Mouse (Mus musculus) heart, embryonic 15.5 days (tissue): ENCODE results near the gene Supt20. TPM values are rescaled to one million over a fixed set of nuclear protein-coding genes. Genes with fewer than 3 reads are reported as not detected.
"Not testable (repeated sequence)": the region's sequence is repeated elsewhere in the genome, so short reads cannot be mapped to it uniquely, and the experiment has no call there.

Experiments used
- ATAC-seq: fragments of 200-750 bp; cut with Nextera tagmentation; replicated peaks from 2 replicates; pipeline ENCODE4 v1.8.0; 2017; ENCODE audit warnings: low read depth, moderate TSS enrichment; ENCODE audit not compliant: insufficient number of reproducible peaks, insufficient read depth, low FRiP score
- H3K27ac ChIP-seq: fragments of 300-500 bp; sonication (generic); 2 replicates; pipeline ENCODE4 v1.5.1; 2015; ENCODE audit warnings: mild to moderate bottlenecking, inconsistent platforms
- H3K27me3 ChIP-seq: fragments of 300-500 bp; sonication (generic); 2 replicates; pipeline ENCODE4 v1.6.1; 2015; ENCODE audit warnings: inconsistent platforms
- H3K36me3 ChIP-seq: fragments of 300-500 bp; sonication (generic); 2 replicates; pipeline ENCODE4 v1.6.1; 2015; ENCODE audit warnings: mild to moderate bottlenecking, inconsistent platforms
- H3K4me1 ChIP-seq: fragments of 300-500 bp; sonication (generic); replicated peaks from 2 replicates; pipeline ENCODE4 v1.6.1; 2015; ENCODE audit warnings: inconsistent platforms
- H3K4me2 ChIP-seq: fragments of 300-500 bp; sonication (generic); 2 replicates; pipeline ENCODE4 v1.6.1; 2015; ENCODE audit warnings: inconsistent platforms, mild to moderate bottlenecking, moderate library complexity
- H3K4me3 ChIP-seq: fragments of 300-500 bp; sonication (generic); 2 replicates; pipeline ENCODE4 v1.5.1; 2015; ENCODE audit warnings: mild to moderate bottlenecking, inconsistent platforms
- H3K9ac ChIP-seq: fragments of 300-500 bp; sonication (generic); 2 replicates; pipeline ENCODE4 v1.6.1; 2015; ENCODE audit warnings: mild to moderate bottlenecking, inconsistent platforms
- H3K9me3 ChIP-seq: fragments of 300-500 bp; sonication (generic); replicated peaks from 2 replicates; pipeline ENCODE4 v1.6.1; 2016; ENCODE audit warnings: inconsistent platforms
- WGBS: fragments of 180-500 bp; shearing (Covaris S2); methylation state at CpG from one replicate; pipeline ENCODE4 v1.1.7; 2015; ENCODE audit warnings: mixed read lengths; 5-methylcytosine and 5-hydroxymethylcytosine counted together
- polyA plus RNA-seq: library from polyadenylated mRNA; unstranded; fragments of >200 nt; fragmentation: Nextera tagmentation; extraction: Ambion mirVana; gene quantifications from 2 replicates; pipeline ENCODE4 v1.2.1, GENCODE M21; 2015

The Supt20 gene
- polyA plus RNA-seq, 1 experiment from 2014 or later, result 58.3 TPM

DNA sequence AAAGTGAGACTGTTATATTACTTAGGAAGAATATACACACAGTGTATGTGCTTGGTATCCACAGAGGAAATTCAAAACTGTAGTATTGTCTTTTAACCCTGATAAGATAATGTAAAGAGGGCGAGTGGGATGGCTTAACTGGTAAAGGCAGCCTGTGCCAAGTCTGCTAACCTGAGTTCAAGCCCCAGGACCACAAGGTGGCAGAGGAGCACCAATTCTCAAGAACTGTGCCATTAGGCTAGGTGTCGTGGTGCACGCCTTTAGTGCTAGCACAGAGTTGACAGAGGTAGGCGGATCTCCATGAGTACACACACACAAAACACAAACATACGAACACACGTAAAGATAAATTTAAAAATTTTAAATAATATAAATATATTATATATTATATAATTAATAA, 23.0 kb upstream of the Supt20 start:
- no peak for ATAC-seq
- WGBS, result 69% methylated on average over 6 of the region's 6 CpGs
- no peaks in the 10 kb centered on the region for H3K9me3 ChIP-seq

DNA sequence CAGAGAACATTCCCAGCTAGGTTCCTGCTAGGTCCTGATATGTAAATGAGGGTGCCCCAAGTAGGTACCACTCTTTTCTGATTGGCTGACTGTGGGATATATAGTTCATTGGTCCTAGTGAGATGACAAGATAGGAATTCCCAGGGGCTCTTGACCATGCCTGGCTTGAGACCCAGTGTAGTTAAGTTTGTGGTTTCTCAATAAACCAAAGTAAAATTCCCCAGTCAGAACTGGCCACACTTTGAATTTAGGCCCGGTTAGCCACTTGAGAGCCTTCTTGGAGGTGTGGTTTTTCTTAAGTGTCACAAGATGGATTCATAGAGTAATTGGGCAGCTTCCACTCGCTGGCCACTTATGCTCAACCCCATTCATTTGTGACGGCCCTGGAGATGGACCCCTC, 20.5 kb upstream of the Supt20 start:
- H3K27ac ChIP-seq, result no peak overlapping the region
- H3K9me3 ChIP-seq, result no peaks in the 10 kb centered on the region
- no peak overlapping the region for H3K4me3 ChIP-seq
- no peak overlapping the region for H3K9ac ChIP-seq
- no peaks in the 10 kb centered on the region for H3K4me1 ChIP-seq
- H3K36me3 ChIP-seq, result no peaks in the 10 kb centered on the region
- H3K4me2 ChIP-seq, result no peak overlapping the region
- no peak for ATAC-seq
- WGBS, result 57% methylated on average over 3 of the region's 3 CpGs
- no peaks in the 10 kb centered on the region for H3K27me3 ChIP-seq

More for the DNA sequence above, 23.0 kb upstream of the Supt20 start:
- Histone ChIP-seq H3K4me3 (no peak overlapping the region), H3K27ac (no peak overlapping the region), H3K9ac (no peak overlapping the region), H3K4me2 (no peak overlapping the region), H3K36me3 (no peaks in the 10 kb centered on the region), H3K4me1 (no peaks in the 10 kb centered on the region), H3K27me3 (no peaks in the 10 kb centered on the region)

DNA sequence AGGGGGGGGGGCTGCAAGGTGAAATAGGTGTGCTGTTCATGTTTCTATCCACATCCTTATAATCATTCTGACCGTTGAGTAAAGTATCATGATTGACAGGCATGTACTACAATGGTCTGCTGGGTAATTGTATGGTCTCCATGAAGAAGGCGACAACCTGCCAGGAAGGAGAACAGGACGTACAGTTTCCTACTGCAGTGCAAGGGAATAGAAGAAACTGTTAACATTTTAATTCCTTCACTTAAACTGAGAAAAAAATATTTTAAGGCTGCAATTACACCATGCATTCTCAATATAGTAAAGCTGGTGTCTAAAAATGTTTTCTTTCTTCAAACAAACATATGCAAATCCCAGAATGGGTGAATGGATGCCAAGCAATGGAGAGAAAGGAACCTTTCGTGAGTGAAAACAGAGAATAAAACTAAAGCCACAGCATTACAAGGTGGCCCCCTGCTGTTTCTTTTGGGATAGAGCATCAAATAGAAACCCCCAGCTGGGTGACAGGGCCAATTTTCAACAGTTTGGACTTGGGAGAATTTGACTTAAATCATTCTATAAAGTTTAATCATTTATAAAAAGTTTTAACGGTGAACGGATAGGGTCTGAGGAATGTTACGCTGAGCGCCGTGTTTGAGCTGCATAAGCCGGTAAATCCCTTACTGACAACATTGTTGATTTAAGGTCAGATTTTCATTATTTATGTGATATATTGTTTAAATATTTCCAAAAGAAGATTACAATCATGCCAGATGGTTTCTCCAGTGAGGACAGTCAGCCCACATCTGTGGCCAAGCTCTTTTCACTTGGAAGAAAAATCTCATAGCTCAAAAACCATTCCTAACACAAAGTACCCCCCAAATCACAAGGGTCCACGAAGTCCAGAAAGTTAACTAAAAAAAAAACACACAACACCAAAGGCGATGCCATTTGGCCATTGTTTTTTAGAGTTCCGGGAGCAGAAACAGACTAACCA, 19.8 kb upstream of the Supt20 start:
- H3K9me3 ChIP-seq, result no peaks in the 10 kb centered on the region
- no peak overlapping the region for H3K4me2 ChIP-seq
- H3K36me3 ChIP-seq, result no peaks in the 10 kb centered on the region
- 63% methylated on average over 13 of the region's 13 CpGs for WGBS
- ATAC-seq, result no peak
- no peak overlapping the region for H3K9ac ChIP-seq
- no peak overlapping the region for H3K27ac ChIP-seq
- H3K27me3 ChIP-seq, result no peaks in the 10 kb centered on the region
- no peaks in the 10 kb centered on the region for H3K4me1 ChIP-seq
- H3K4me3 ChIP-seq, result no peak overlapping the region

DNA sequence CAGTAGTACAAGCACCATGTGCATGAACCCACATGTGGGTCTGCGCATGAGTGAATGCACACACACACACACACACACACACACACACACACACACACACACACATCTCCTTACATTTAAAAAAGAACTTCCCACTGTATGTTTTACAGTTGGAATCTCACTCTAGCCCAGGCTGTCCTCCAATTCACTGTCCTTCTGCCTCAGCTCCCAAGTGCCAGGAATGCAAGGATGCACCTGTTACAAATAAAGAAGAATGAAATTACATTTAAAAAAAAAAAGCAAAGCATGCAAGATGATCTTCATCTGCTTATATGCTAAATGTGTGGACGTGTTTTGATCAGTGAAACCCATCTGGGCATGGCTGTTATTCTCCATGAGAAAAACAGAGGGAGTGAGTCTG, 15.8 kb upstream of the Supt20 start:
- WGBS, result 77% methylated on average over 2 of the region's 2 CpGs
- Histone ChIP-seq H3K9me3 (no peaks in the 10 kb centered on the region), H3K4me2 (no peak overlapping the region)

DNA sequence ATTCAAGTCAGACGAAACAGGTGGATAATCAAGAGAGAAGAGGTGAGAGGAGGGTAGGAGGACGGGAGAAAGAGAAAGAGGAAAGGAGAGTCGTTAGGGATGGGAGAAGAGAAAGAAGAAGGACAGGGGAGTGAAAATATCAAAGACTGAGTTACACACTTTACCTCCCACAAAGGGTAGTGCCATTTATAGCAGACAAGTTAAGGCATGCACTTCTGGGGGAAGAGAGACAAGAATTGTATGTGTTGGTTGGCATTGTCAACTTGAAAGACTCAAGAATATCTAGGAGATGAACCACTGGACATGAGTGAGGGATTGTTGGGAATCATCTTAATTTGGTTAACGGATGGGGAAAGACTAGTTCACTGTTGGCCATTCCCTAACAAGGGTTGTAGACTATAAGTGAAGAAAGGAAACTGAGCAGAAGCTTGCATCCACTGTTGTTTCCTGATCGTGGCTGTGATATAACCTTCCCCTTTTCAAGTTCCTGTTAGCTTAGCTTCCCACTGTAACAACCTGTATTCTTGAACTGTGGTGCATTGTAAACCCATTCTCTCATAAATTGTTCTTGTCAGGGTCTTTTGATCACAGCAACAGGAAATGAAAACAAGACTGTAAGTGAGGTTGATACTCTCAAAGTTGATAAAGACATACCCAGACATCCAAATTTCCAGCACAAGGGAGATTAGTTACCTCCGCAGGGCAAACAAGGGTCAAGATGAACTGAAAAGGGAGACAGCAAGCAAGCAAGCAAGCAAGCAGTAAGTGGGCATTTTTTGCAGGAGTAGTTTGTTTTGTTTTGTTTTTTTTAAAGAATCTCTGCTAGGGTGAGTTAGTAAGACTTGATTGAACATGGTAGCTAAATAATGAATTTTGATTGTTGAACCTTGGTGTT, 11.1 kb upstream of the Supt20 start:
- ATAC-seq, result no peak

More for the DNA sequence above, 15.8 kb upstream of the Supt20 start:
- Histone ChIP-seq H3K27ac (no peak overlapping the region), H3K4me3 (no peak overlapping the region), H3K27me3 (no peaks in the 10 kb centered on the region), H3K4me1 (no peaks in the 10 kb centered on the region), H3K9ac (no peak overlapping the region), H3K36me3 (no peaks in the 10 kb centered on the region)
- no peak for ATAC-seq

DNA sequence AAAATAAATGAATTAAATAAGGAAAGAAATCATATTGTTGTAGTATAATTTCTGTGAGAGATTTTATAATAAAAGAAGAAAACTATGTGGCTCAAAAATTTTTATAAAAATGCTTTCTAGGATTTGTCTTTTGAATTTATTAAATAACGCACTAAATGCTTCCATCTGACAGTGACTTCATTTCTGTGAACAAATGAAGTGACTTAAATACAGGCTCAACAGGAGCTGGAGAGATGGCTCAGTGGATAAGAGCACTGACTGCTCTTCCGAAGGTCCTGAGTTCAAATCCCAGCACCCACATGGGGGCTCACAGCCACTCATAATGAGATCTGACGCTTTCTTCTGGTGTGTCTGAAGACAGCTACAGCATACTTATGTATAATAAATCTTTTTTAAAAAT, 7.4 kb upstream of the Supt20 start:
- WGBS, result 89% methylated on average over 3 of the region's 3 CpGs
- no peak for ATAC-seq
- no peaks in the 10 kb centered on the region for H3K4me1 ChIP-seq

More for the DNA sequence above, 11.1 kb upstream of the Supt20 start:
- Histone ChIP-seq H3K36me3 (no peaks in the 10 kb centered on the region), H3K9ac (no peak overlapping the region), H3K4me1 (no peaks in the 10 kb centered on the region), H3K9me3 (no peaks in the 10 kb centered on the region), H3K27me3 (no peaks in the 10 kb centered on the region), H3K27ac (no peak overlapping the region), H3K4me3 (no peak overlapping the region), H3K4me2 (no peak overlapping the region)
- 60% methylated on average over 6 of the region's 6 CpGs for WGBS

DNA sequence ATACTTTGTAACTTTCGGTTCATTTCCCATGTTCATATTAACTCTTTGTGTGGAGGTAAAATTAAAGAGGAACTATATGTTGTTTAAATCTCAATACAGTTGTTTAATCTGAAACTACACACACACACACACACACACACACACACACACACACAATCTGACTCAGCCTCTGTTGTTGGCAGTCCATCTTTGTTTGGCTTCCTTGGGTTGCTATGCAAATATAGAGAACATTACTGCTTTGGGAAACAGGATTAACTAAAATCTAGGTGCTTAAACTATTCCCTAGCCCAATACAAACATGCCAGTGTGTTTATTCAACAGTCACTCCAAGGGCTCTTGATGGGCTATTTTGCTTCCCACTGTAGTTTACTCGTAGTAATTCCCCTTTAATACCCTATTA, 5.4 kb upstream of the Supt20 start:
- Histone ChIP-seq H3K4me2 (no peak overlapping the region), H3K4me3 (no peak overlapping the region), H3K27me3 (no peaks in the 10 kb centered on the region), H3K9ac (no peak overlapping the region), H3K9me3 (no peaks in the 10 kb centered on the region), H3K27ac (no peak overlapping the region), H3K36me3 (no peaks in the 10 kb centered on the region), H3K4me1 (no peaks in the 10 kb centered on the region)
- 64% methylated on average over 2 of the region's 2 CpGs for WGBS
- no peak for ATAC-seq

More for the DNA sequence above, 7.4 kb upstream of the Supt20 start:
- no peak overlapping the region for H3K4me2 ChIP-seq
- H3K27ac ChIP-seq, result no peak overlapping the region
- H3K4me3 ChIP-seq, result no peak overlapping the region
- H3K36me3 ChIP-seq, result no peaks in the 10 kb centered on the region
- no peaks in the 10 kb centered on the region for H3K27me3 ChIP-seq
- H3K9ac ChIP-seq, result no peak overlapping the region
- H3K9me3 ChIP-seq, result no peaks in the 10 kb centered on the region

DNA sequence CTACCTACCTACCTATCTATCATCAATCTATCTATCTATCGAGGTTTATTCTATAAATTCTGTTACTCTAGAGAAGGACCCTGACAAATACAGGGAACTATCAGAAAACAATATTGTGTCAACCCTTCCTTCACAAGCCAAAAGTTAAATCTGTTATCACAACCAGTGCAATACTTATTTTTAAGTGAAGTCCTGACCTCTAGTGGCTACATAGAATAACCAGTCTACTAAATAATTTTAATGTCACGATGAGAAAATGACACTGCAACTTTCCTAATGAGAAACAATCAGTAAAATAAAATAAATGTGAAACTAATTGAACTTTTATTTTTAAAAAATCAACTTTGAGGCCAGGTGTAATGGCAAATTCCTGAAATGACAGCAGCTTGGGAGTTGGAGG, 3.5 kb upstream of the Supt20 start:
- H3K4me1 ChIP-seq, result no peaks in the 10 kb centered on the region
- H3K27me3 ChIP-seq, result no peaks in the 10 kb centered on the region
- H3K27ac ChIP-seq, result no peak overlapping the region
- no peaks in the 10 kb centered on the region for H3K36me3 ChIP-seq
- H3K9ac ChIP-seq, result no peak overlapping the region
- ATAC-seq, result no peak
- no peak overlapping the region for H3K4me3 ChIP-seq
- 27% methylated on average over 2 of the region's 2 CpGs for WGBS
- no peak overlapping the region for H3K4me2 ChIP-seq
- no peaks in the 10 kb centered on the region for H3K9me3 ChIP-seq

DNA sequence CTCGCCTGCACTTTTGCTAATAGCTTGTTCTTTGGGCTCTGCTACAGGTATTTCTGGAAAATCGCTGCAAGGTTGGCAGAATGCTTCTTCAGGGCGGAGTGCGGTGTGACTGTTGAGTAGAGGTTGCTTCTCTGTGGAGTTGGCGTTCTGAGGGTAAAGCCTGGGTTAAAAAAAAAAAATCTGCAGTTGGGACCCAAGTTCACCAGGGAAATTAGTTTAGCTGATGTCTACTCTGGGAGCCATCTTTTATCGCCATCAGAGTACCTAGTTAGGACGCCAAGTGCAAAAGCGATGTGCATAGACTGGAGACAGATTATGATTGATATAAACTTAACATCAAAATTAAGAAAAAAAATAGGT, 429 bp downstream of the Supt20 start:
- Histone ChIP-seq H3K36me3 (peaks cover 23% of the 10 kb centered on the region), H3K9me3 (no peaks in the 10 kb centered on the region), H3K27ac (peak overlapping the region; percentile 91), H3K4me3 (peak overlapping the region; percentile 81), H3K27me3 (no peaks in the 10 kb centered on the region), H3K4me1 (peaks cover 3% of the 10 kb centered on the region; the same call in 1 of the 2 replicates), H3K9ac (peak overlapping the region; percentile 70), H3K4me2 (peak overlapping the region; percentile 63)
- ATAC-seq, result peak; percentile 15; the same call in 1 of the 2 replicates
- 0% methylated on average over 8 of the region's 8 CpGs for WGBS

DNA sequence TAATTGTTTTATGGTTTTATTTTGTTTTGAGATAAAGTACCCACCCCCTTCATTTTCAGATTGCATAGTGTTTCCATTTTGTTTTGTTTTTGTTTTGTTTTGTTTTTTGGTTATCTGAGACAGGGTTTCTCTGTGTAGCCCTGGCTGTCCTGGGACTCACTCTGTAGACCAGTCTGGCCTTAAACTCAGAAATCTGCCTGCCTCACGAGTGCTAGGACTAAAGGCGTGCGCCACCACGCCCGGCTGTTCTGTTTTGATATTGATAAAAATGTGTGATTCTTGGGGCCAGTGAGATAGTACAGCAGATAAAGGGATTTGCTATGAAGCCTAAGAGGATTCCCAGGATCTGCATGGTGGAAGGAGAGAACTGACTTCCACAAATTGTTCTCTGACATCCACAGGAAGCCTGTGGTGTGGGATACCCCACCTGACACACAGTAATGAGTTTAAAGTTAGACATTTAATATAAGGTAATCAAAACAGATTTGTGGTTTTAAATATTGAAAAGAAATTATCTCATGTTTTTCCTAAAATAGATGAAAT, 7.2 kb downstream of the Supt20 start:
- H3K4me3 ChIP-seq, result no peak overlapping the region
- no peaks in the 10 kb centered on the region for H3K27me3 ChIP-seq
- 40% methylated on average over 5 of the region's 5 CpGs for WGBS
- ATAC-seq, result no peak
- H3K9ac ChIP-seq, result no peak overlapping the region
- no peaks in the 10 kb centered on the region for H3K4me1 ChIP-seq
- no peak overlapping the region for H3K27ac ChIP-seq
- no peak overlapping the region for H3K4me2 ChIP-seq
- H3K9me3 ChIP-seq, result no peaks in the 10 kb centered on the region
- peaks cover 66% of the 10 kb centered on the region for H3K36me3 ChIP-seq

DNA sequence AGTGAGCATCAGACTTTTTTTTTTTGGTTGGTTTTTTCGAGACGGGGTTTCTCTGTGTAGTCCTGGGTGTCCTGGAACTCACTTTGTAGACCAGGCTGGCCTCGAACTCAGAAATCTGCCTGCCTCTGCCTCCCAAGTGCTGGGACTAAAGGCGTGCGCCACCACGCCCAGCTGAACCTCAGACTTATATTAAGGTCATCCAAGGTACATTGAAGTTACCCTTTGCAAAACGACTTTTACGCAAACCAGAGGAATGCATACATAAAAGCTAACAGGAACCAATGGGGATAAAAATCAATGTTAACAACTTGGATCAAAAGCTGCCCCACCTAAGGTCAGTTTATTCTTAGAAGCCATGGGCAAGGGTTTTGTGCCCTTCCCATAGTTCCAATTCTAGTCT, 11.5 kb downstream of the Supt20 start:
- 95% methylated on average over 8 of the region's 8 CpGs for WGBS
- peaks cover 75% of the 10 kb centered on the region for H3K36me3 ChIP-seq

More for the DNA sequence above, 11.5 kb downstream of the Supt20 start:
- H3K4me1 ChIP-seq, H3K9ac ChIP-seq, H3K9me3 ChIP-seq, H3K27ac ChIP-seq, H3K4me3 ChIP-seq, H3K4me2 ChIP-seq, ATAC-seq, H3K27me3 ChIP-seq: not testable (repeated sequence)
